Mouse (Mus musculus) cerebellum, adult 9-10 months (tissue): ENCODE measurements around the gene Per1.

ENCODE experiments used
- DNase-seq: peaks from one replicate; pipeline ENCODE4 v3.0.0; 2022

Gene Per1

GRCm38 (mm10) chr11:69117737-69118695 is 23.0 kb downstream of the Per1 start:
- peak; percentile 71 for DNase-seq

DNA sequence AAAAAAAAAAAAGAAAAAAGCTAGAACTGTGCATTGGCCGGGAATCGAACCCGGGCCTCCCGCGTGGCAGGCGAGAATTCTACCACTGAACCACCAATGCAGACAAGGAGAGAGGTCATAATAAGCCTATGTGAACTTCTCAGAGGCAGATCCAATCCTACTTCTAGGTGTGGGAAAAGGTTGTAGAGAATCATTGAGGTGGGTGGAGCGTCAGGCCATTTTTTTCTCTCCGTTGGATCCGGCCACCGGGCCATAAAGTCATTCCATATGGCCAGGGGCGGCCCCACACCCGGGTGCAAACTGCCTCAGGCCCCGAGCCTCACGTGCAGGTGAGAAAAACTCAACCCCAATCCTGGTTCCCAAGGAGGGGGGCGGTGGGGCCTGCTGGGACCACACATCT is 23.7 kb downstream of the Per1 start:
- peak; percentile 95 for DNase-seq

GRCm38 (mm10) chr11:69119446-69120155 is 24.6 kb downstream of the Per1 start:
- peak; percentile 57 for DNase-seq

DNA sequence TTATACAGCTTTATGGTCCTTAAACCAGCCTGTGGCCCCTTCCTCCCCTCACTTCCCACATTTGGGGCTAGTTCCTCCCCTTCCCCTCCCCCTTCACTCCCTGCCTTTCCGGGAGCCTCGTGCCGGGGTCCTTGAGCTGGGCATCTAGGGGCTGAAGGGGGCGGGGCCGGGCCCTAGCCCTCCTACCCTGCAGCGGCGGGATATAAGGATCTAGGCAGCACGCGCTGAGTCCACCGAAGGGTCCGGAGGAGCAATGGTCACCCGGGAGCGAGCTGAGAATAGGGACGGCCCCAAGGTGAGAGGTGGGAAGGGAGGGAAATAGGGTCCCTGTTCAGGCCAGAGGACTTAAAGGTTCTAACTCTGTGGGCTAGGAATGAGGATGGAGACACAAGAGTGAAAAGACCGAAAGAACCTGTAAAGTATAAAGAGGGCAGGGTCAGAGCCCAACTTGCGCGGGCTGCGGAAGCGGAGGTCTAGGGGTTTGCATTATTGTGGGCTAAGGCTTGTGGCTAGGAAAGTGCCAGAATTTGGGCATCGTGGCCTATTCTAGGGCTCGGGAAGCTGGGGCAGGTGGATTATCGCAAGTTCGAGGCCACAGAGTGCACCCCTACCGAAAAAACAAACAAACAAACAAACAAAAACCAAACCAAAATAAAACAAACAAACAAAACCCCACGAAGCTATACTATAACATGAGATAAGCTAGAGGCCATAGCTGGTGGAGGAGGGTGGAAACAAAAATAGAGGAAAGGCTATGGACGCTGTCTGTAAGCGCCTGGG is 25.4 kb downstream of the Per1 start, which contains the start of gene Hes7:
TSS of gene Hes7 (plus strand) at position 184 of the 780 bp plus-strand sequence.
- peak; percentile 65 for DNase-seq

DNA sequence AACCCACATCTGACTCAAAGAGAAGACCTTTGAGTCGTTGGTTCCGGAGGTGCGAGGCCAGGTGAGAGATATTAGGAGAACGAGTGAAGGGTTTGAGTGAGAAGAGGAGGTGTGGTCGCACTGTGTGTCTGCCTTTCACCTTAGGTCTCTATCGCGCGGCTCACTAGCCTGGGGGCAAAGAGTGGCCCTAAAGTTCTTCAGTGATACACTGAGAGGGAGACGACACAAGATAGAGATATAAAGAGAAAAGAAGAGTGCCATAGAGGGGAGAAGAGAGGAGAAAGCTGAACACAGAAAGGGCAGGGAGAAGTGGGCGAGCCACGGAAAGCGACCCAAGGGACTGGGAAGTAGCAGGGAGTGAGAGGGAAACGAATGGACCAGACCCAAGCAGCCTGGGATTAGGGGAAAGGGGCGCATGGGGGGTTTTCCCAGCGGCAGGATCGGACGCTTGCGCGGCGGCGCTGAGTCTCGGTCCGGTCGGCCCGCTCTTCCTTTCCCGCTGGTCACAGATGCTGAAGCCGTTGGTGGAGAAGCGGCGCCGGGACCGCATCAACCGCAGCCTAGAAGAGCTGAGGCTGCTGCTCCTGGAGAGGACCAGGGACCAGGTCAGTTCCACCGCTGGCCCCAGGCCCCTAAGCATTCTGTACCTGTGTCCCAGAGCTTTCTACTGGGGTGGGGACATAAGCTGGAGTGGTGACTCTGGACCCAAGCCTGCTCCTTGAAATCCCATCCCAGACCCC is 26.2 kb downstream of the Per1 start:
- DNase-seq, result peak; percentile 39

GRCm38 (mm10) chr11:69121741-69122335 is 26.8 kb downstream of the Per1 start:
- peak; percentile 62 for DNase-seq

- DNase-seq, result peak; percentile 85
Measured at GRCm38 (mm10) chr11:69122336-69122951, 27.4 kb downstream of the Per1 start, which contains the start of gene 9130213A22Rik. TSS of gene 9130213A22Rik (minus strand) at chr11:69122589.

GRCm38 (mm10) chr11:69123056-69123692 is 28.2 kb downstream of the Per1 start:
- DNase-seq, result peak; percentile 97

GRCm38 (mm10) chr11:69123693-69124497 is 28.9 kb downstream of the Per1 start:
- peak; percentile 92 for DNase-seq

DNA sequence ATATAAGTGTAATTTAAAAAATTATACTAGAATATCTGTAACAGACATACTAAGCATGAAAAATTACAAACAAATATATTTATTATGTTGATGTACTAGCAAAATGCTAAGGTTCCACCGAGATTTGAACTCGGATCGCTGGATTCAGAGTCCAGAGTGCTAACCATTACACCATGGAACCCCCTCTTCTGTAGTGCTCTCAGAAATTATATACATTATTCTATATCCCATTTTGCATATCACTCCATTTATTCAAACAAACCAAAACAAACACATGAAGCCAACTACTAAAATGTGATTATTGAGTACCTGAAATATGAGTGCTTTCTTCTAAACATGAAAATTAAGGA is 29.5 kb downstream of the Per1 start:
- DNase-seq, result peak; percentile 87

DNA sequence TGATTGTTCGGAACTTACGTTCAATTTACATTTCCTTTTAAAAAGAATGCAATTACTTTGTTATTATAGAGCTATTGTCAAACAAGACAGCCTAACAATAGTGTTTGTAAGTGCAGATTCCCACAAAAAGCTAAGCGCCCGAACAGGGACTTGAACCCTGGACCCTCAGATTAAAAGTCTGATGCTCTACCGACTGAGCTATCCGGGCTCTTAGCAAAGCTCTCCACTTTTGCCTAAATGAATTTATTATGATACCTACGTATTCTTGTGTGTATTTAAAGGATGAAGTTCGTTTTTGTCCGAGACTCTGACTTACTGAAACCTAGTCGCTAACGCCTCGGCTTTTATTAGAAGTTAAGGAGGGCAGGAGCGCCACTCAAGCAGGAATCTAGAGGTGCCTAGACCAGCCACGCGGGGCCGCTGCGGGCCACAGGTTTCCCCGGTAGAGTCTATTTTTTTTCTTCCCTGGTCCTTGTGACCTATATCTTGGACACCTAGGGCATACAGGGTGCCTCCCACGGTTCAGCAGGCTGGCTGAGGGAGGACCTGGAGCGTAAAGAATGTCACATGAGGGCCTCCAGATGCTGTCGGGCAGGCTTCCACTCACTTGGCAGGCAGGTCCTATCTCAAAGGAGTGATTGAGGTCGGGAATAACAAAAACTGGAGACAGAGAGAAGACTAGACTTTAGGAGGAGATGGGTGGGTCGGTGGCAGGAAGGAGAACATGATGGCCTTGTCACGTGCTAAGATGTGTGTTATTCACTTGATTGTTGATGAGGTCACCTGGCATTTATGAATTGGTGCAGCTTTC is 30.2 kb downstream of the Per1 start:
- DNase-seq, result peak; percentile 95

DNA sequence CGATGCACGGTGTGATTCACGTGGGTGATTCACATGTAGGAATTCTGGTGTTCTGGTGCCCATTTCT is 30.7 kb downstream of the Per1 start, which contains the start of gene Aloxe3:
TSS of gene Aloxe3 (plus strand) at position 45 of the 67 bp plus-strand sequence.
- DNase-seq, result no peak

GRCm38 (mm10) chr11:69125919-69126705 is 31.1 kb downstream of the Per1 start:
- DNase-seq, result peak; percentile 80

GRCm38 (mm10) chr11:69126706-69127095 is 31.7 kb downstream of the Per1 start:
- peak; percentile 58 for DNase-seq

DNA sequence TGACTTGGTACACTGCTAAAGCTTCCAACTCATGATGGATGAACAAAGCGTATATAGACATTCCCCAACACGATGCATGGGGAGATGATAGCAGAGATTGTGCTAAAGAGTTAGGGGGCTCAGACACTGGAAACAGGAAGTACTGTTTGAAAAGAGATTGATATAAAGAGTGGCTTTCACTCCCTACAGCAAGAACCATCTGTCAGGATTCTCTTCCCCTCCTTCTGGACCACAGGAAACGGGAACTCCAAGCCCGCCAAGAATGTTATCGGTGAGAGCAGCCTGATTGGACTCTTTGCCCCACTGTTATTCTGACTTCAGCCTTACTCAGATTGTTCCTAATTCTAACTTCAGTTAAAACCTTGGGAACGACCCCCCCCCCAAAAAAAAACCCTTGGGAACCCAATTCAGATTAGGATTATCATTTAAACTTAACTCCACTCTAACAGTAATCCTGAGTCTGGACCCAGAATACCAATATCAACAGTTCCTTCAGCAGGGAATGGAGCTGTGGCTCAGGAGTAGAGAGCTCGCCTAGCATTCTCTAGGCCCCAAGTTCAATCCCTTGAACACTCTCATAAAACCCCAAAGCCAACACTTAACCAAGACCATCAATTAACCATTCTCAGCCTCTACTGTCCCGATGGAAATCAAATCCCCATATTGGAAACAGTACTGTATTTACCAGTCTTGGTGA is 33.6 kb downstream of the Per1 start:
- peak; percentile 25 for DNase-seq

- DNase-seq, result no peak
Measured at GRCm38 (mm10) chr11:69133566-69133922, 38.5 kb downstream of the Per1 start.

- DNase-seq, result peak; percentile 84
Measured at GRCm38 (mm10) chr11:69133923-69134621, 39.1 kb downstream of the Per1 start.

GRCm38 (mm10) chr11:69134622-69134968 is 39.6 kb downstream of the Per1 start:
- DNase-seq, result no peak
